Mouse (Mus musculus) ES-E14 (cell line): ENCODE measurements around the gene Gm37419. TPM values are rescaled to one million over a fixed set of nuclear protein-coding genes. Genes with fewer than 3 reads are reported as not detected.

Experiments
- DNase-seq: peaks from one replicate; pipeline ENCODE4 v3.0.0-alpha.2; 2013; ENCODE audit warnings: low read depth, low spot score
- H3K27ac ChIP-seq: 2 replicates; pipeline ENCODE4 v1.5.1; 2012; ENCODE audit warnings: low read depth, mild to moderate bottlenecking, low read length, moderate library complexity, mixed read lengths; ENCODE audit not compliant: poor library complexity, insufficient read depth, severe bottlenecking
- H3K36me3 ChIP-seq: 2 replicates; pipeline ENCODE4 v1.6.1; 2012; ENCODE audit warnings: mild to moderate bottlenecking, low read length, moderate library complexity, mixed read lengths; ENCODE audit not compliant: control insufficient read depth, poor library complexity, insufficient read depth, severe bottlenecking
- H3K4me1 ChIP-seq, 2 experiments: fragments of 150-350 bp in 1 of 2; sonication (generic) in 1 of 2; 2 replicates each; pipeline ENCODE4 v1.6.1; 2012; ENCODE audit warnings: low read length in 2 of 2, mild to moderate bottlenecking in 1 of 2, mixed read lengths in 1 of 2; ENCODE audit not compliant: control insufficient read depth in 2 of 2, insufficient read depth in 2 of 2, poor library complexity in 1 of 2
- H3K4me3 ChIP-seq, 2 experiments: fragments of 150-350 bp in 1 of 2; sonication (generic) in 1 of 2; 2 replicates each; pipeline ENCODE4 v1.5.1; 2012; ENCODE audit warnings: low read length in 2 of 2, low read depth in 1 of 2, mild to moderate bottlenecking in 1 of 2, mixed read lengths in 1 of 2; ENCODE audit not compliant: insufficient read depth in 1 of 2, poor library complexity in 1 of 2, severe bottlenecking in 1 of 2
- H3K9ac ChIP-seq: 2 replicates; pipeline ENCODE4 v1.6.1; 2012; ENCODE audit warnings: low read depth, mild to moderate bottlenecking, low read length, mixed read lengths; ENCODE audit not compliant: poor library complexity, insufficient read depth, severe bottlenecking
- H3K9me3 ChIP-seq: fragments of 150-350 bp; sonication (generic); 2 replicates; pipeline ENCODE4 v1.6.1; 2012; ENCODE audit warnings: low read depth, mild to moderate bottlenecking, low read length; ENCODE audit not compliant: control insufficient read depth, insufficient read depth
- CHD2 ChIP-seq: IDR thresholded peaks from 2 replicates; pipeline ENCODE4 v1.6.1; 2014; ENCODE audit warnings: mild to moderate bottlenecking, low read depth, low read length, inconsistent platforms
- HCFC1 ChIP-seq: IDR thresholded peaks from 2 replicates; pipeline ENCODE4 v1.6.1; 2012; ENCODE audit warnings: low read length, inconsistent platforms, borderline replicate concordance; ENCODE audit not compliant: insufficient read depth
- MAFK ChIP-seq: IDR thresholded peaks from 2 replicates; pipeline ENCODE4 v1.6.1; 2014; ENCODE audit warnings: mild to moderate bottlenecking, low read depth, low read length, inconsistent platforms; ENCODE audit not compliant: insufficient read depth
- ZC3H11A ChIP-seq: IDR thresholded peaks from 2 replicates; pipeline ENCODE4 v1.6.1; 2012; ENCODE audit warnings: low read depth, mild to moderate bottlenecking, inconsistent platforms, low read length, borderline replicate concordance
- ZNF384 ChIP-seq: IDR thresholded peaks from 2 replicates; pipeline ENCODE4 v1.6.1; 2012; ENCODE audit warnings: low read depth, low read length, inconsistent platforms
- in situ Hi-C, 2 experiments: fragments of 600-800 bp; cut with MboI; formaldehyde crosslinking; loops; one replicate each; pipeline ENCODE4 v1.15.1; 2025; ENCODE audit warnings: low sequenced_read_pairs in 2 of 2, inconsistent platforms in 1 of 2; ENCODE audit not compliant: unreplicated experiment in 2 of 2
- total RNA-seq: library from RNA; depleted of rRNA; stranded (reverse); fragments of 300-350 nt; gene quantifications from 2 replicates; pipeline ENCODE4 v1.2.3, GENCODE M21; 2012

Gm37419 gene
- total RNA-seq, 1 experiment, result not detected

GRCm38 (mm10) chr16:23963896-23964668 lies 24.2 kb upstream of the Gm37419 start:
- Histone ChIP-seq H3K9me3 (no peaks in the 10 kb centered on the region), H3K4me1 (peaks cover 0 to 2% of the 10 kb centered on the region in 2 experiments; a peak in 1 of 4 replicates), H3K4me3 (no peak overlapping the region), H3K36me3 (no peaks in the 10 kb centered on the region; the same call in 1 of the 2 replicates), H3K9ac (no peak overlapping the region), H3K27ac (no peak overlapping the region)
- DNase-seq, result no peak
- no peak for TF ChIP-seq HCFC1
- in situ Hi-C loops, result no loop called here

GRCm38 (mm10) chr16:23964706-23965367 lies 23.4 kb upstream of the Gm37419 start:
- no peaks in the 10 kb centered on the region; the same call in 1 of the 2 replicates for H3K36me3 ChIP-seq
- TF ChIP-seq ZNF384 (no peak), HCFC1 (no peak), MAFK (no peak), ZC3H11A (no peak), CHD2 (no peak)
- in situ Hi-C loops, result no loop called here
- peaks cover 0 to 2% of the 10 kb centered on the region in 2 experiments; a peak in 1 of 4 replicates for H3K4me1 ChIP-seq
- H3K9ac ChIP-seq, result no peak overlapping the region
- DNase-seq, result no peak
- no peak overlapping the region for H3K4me3 ChIP-seq
- no peaks in the 10 kb centered on the region for H3K9me3 ChIP-seq
- no peak overlapping the region for H3K27ac ChIP-seq

GRCm38 (mm10) chr16:23966066-23966465 lies 22.2 kb upstream of the Gm37419 start:
- DNase-seq, result no peak
- H3K9me3 ChIP-seq, result no peaks in the 10 kb centered on the region
- in situ Hi-C loops, result no loop called here

GRCm38 (mm10) chr16:23967301-23967700 lies 21.0 kb upstream of the Gm37419 start:
- in situ Hi-C loops, result no loop called here
- no peak for DNase-seq
- peaks cover 0 to 2% of the 10 kb centered on the region in 2 experiments; a peak in 1 of 4 replicates for H3K4me1 ChIP-seq
- no peaks in the 10 kb centered on the region for H3K9me3 ChIP-seq
- no peak overlapping the region for H3K27ac ChIP-seq
- H3K4me3 ChIP-seq, result no peak overlapping the region
- TF ChIP-seq ZC3H11A, result no peak
- TF ChIP-seq HCFC1, result no peak
- no peak for TF ChIP-seq MAFK
- no peak for TF ChIP-seq ZNF384
- no peak for TF ChIP-seq CHD2
- H3K9ac ChIP-seq, result no peak overlapping the region
- H3K36me3 ChIP-seq, result no peaks in the 10 kb centered on the region; the same call in 1 of the 2 replicates

More at GRCm38 (mm10) chr16:23966066-23966465, 22.2 kb upstream of the Gm37419 start:
- no peaks in the 10 kb centered on the region; the same call in 1 of the 2 replicates for H3K36me3 ChIP-seq
- no peak overlapping the region for H3K9ac ChIP-seq
- H3K4me3 ChIP-seq, result no peak overlapping the region
- peaks cover 0 to 2% of the 10 kb centered on the region in 2 experiments; a peak in 1 of 4 replicates for H3K4me1 ChIP-seq
- H3K27ac ChIP-seq, result no peak overlapping the region; the same call in 1 of the 2 replicates
- no peak for TF ChIP-seq HCFC1
- no peak for TF ChIP-seq ZC3H11A
- TF ChIP-seq CHD2, result no peak
- TF ChIP-seq ZNF384, result no peak
- no peak for TF ChIP-seq MAFK
